Mouse (Mus musculus): ENCODE data around the gene Prmt8. TPM values are rescaled to one million over a fixed set of nuclear protein-coding genes. Genes with fewer than 3 reads are reported as not detected.

Prmt8 gene
- polyA plus RNA-seq (2016; fragmentation: Nextera tagmentation; extraction: Ambion mirVana), result 3.0 and 3.9 TPM in 2 replicates

DNA sequence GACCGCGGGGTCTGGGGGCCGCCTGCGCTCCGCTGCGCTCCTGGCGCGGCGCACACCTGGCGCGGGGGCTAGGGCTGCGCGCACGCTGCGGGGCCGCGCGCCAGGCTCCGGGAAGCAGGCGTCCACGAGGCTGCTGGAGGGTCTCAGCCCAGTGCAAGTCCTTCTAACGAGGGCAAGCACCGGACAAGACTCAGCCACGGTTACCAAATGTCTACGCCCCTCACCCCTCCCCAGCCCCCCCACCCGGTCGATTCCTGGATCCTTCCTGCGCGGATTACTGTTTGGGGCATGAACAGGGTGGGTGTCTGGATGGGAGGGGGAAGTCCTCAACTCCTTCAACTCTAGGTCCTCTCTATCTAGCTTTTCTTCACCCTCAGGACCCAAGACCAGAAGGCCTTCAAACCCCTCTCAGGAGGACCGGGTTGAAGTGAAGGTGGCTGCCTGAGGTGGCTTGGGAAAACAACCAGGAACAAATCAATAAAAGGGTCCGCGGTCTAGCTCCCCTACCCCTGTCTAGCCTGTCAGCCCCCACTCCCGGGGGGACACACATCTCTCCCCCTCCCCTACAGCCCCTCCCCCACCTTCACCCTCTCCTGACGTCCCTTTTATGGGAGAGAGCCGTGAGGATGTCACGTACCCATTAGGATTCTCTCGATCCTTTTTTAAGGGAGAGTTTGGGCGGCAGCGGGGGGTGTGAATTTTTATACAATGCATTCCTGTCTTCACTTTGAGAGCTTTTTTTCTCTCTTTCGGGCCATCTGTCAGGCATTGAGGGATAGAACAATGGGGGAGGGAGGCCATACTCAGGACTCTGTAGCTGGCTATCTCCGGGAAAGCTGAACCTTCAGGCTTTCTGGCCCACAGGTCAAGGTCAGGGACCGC, at the start of gene Prmt8:
Prmt8 (minus strand) TSS at position 198 of the 882 bp plus-strand sequence.
- Histone ChIP-seq H3K9me3 (no peaks in the 10 kb centered on the region), H3K4me3 (peak within 1 kb of the TSS; percentile 52), H3K4me2 (replicated peaks) (peak within 1 kb of the TSS; percentile 99), H3K9ac (peak within 1 kb of the TSS; percentile 53), H3K27ac (no peak within 1 kb of the TSS), H3K36me3 (no peaks in the 10 kb centered on the region), H3K27me3 (peaks cover 82% of the 10 kb centered on the region), H3K4me1 (peaks cover 27% of the 10 kb centered on the region)
- no peak for ATAC-seq (ENCODE audit: insufficient number of reproducible peaks, insufficient read depth, low FRiP score, low TSS enrichment)
- WGBS, result under 1% methylated on average over 36 of the region's 42 CpGs

DNA sequence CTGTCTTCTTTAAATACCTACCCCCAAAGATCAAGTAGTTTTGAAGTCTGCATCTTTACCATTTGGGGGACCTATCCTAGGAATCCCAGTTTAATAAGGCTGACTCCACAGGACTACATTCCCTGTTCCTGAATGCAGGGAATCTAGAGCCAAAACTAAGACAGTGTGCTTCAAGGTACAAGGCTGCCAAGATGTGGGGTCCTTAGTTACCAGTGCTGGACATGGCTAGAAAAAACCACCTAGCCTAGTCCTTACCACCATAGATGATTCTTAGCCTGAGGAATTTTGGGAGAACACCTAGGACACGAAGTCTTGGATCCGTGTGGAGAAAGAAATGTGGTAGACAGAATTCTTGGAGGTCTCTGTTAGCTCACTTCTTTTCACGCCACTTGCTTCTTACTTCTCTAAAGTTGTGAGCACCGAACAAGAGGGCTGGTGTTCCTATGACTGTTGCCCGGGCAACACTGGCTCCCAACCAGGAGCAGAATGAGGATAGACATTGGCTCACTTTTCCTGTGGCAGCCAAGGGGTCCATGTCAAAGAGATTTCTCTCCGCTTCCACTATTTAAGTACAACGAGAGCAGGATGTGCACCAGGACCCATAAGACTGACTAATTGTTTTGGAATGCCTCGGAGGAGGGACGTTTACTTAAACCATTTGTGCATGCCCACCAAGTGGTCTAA, 33.9 kb upstream of the Prmt8 start:
- Histone ChIP-seq H3K9ac (no peak overlapping the region), H3K27ac (no peak overlapping the region), H3K36me3 (no peaks in the 10 kb centered on the region), H3K27me3 (no peaks in the 10 kb centered on the region), H3K4me1 (no peaks in the 10 kb centered on the region), H3K4me2 (replicated peaks) (no peak overlapping the region), H3K9me3 (no peaks in the 10 kb centered on the region), H3K4me3 (no peak overlapping the region)
- 60% methylated on average over 9 of the region's 9 CpGs for WGBS
- ATAC-seq (ENCODE audit: insufficient number of reproducible peaks, insufficient read depth, low FRiP score, low TSS enrichment), result no peak

DNA sequence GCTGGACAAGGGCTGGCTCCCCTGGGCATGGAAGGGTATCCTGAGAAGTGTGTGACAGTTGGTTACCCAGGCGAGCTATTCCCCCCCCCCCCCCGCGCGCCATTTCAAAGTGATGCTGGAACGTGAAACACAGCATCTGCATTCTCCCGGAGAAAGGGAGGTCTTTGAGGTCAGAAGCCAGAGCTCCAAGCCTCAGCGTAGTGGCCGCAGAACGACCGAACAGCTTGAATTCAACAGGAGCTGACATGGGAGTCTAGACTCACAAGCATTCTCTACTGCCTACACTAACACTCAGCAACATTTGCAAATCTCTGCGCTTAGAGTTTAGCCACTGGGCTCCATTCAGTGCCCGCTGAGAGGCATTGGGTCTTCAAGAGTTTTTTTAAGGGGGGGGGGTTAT, 32.9 kb upstream of the Prmt8 start:
- Histone ChIP-seq H3K36me3 (no peaks in the 10 kb centered on the region), H3K4me1 (no peaks in the 10 kb centered on the region), H3K9me3 (no peaks in the 10 kb centered on the region), H3K27ac (no peak overlapping the region), H3K27me3 (no peaks in the 10 kb centered on the region), H3K4me2 (replicated peaks) (no peak overlapping the region), H3K9ac (no peak overlapping the region), H3K4me3 (no peak overlapping the region)
- WGBS, result 62% methylated on average over 12 of the region's 12 CpGs
- ATAC-seq (ENCODE audit: insufficient number of reproducible peaks, insufficient read depth, low FRiP score, low TSS enrichment), result no peak

DNA sequence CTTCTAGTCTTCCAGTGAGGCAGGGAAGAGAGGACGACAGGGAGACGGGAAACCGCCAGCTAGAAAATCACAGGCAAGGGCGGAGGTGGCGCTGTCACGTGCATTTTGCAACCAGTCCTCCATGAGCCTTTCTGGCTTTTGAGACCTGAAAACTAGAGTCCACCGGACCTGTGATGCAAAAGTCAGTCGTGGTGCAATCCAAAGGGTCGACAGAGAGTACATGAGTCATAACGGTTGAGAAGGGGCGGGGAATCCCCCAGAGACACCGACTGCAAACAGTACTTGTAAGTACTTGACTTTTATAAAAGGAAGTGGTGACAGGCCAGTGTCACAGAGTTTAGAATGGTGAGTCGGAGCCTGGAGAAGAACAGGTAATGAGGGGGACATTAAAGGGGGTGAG, 20.8 kb upstream of the Prmt8 start:
- no peak for ATAC-seq (ENCODE audit: insufficient number of reproducible peaks, insufficient read depth, low FRiP score, low TSS enrichment)
- H3K4me3 ChIP-seq, result no peak overlapping the region
- no peaks in the 10 kb centered on the region for H3K9me3 ChIP-seq
- no peaks in the 10 kb centered on the region for H3K4me1 ChIP-seq
- no peak overlapping the region for H3K4me2 ChIP-seq (replicated peaks)
- H3K27ac ChIP-seq, result no peak overlapping the region
- H3K36me3 ChIP-seq, result no peaks in the 10 kb centered on the region
- no peaks in the 10 kb centered on the region for H3K27me3 ChIP-seq
- 70% methylated on average over 13 of the region's 13 CpGs for WGBS
- no peak overlapping the region for H3K9ac ChIP-seq

DNA sequence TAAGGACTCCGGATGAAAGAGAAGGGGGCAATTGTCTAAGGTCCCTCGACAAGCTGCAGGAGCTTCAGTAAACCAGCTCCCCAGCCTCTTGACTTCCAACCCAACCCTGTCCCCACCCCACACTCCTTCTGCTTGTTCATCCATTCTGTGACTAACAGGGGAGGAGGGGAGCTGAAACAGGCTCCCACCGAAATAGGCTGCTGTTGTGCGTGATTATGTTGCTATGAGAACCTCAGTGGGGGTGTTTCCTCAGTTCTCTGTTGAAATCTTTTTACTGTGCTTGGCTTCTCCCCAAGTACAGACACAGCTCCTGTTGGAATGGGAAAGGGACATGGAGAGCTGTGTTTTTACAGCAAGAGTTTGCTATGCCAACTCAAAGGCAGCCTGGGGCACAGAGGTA, 1.5 kb upstream of the Prmt8 start:
- peaks cover 27% of the 10 kb centered on the region for H3K4me1 ChIP-seq
- H3K4me3 ChIP-seq, result no peak overlapping the region
- H3K36me3 ChIP-seq, result no peaks in the 10 kb centered on the region
- H3K27ac ChIP-seq, result no peak overlapping the region
- no peak overlapping the region for H3K9ac ChIP-seq
- 45% methylated on average over 4 of the region's 4 CpGs for WGBS
- no peak overlapping the region for H3K4me2 ChIP-seq (replicated peaks)
- no peaks in the 10 kb centered on the region for H3K9me3 ChIP-seq
- no peak for ATAC-seq (ENCODE audit: insufficient number of reproducible peaks, insufficient read depth, low FRiP score, low TSS enrichment)
- peaks cover 69% of the 10 kb centered on the region for H3K27me3 ChIP-seq

DNA sequence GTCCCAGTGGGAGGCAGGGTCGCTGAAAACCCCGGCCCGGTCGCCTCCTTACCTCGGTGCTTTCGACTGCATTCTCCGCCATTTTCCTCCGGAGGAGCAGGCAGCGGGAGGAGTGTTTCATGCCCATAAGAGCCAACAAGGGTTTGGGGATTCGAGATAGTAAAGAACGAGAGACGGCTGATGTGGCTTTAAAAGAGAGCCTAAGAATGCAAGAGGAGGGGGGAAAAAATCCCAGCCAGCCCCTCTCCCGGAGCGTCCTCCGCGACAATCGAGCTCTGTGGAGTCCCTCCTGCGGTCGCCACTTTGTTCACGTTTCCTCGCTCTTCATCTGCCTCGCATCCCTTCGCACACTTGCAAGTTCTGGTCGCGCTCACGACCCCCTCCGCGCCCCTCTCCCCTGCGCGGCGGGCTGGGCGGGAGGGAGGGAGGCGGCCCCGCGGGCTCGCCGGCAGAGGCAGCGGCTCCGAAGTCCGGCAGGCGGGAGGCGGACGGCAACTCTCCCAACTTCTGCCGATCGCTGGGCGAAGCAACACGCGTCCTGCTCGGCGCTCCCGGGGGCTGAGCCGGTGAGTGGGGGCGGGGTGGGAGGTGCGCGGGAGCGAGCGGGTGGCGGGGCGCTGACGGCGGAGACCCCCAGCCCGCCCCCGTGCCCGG, 524 bp downstream of the Prmt8 start:
- no peak for ATAC-seq (ENCODE audit: insufficient number of reproducible peaks, insufficient read depth, low FRiP score, low TSS enrichment)
- no peaks in the 10 kb centered on the region for H3K9me3 ChIP-seq
- H3K27ac ChIP-seq, result no peak overlapping the region
- H3K4me2 ChIP-seq (replicated peaks), result peak overlapping the region; percentile 99
- peaks cover 85% of the 10 kb centered on the region for H3K27me3 ChIP-seq
- WGBS, result under 1% methylated on average over 58 of the region's 64 CpGs
- peaks cover 27% of the 10 kb centered on the region for H3K4me1 ChIP-seq
- H3K4me3 ChIP-seq, result peak overlapping the region; percentile 52
- peak overlapping the region; percentile 53 for H3K9ac ChIP-seq
- H3K36me3 ChIP-seq, result no peaks in the 10 kb centered on the region

DNA sequence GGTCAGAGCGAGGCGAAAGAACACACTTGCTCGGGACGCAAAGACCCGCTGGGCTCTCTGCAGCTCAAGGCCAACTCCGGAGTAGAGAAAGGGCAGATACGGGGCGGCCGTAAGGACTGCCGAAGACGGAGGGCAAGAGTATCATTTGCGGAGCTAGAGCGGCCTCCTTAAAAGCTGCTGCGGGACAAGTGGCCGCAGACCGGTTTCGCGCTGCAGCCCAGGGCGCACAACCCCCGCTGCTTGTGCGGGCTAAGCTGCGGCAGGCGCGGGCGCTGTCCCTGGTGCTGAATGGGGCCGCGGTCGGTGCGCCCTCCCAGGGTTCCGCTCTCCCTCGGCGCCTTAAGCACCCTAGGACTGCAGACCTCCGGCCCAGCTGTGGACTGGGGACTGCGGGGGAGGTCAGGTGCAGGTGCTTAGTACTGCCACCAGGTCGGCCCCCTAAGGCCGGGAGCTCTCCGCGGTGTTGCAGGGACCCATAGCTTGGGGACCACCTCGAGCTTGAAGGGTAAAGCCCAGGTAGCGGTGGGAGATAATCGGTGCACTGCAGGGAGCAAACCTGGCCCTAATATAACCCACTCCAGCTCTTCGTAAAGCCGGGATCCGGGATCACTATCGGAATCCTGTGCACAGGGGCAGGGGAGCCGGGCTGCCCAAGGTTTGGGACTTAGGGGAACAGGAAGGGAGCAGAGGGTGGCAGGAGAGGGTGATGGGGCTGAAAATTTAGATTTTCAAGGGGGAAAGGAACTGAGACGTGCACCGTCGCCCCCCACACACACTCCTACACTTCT, 1.4 kb downstream of the Prmt8 start:
- Histone ChIP-seq H3K9ac (no peak overlapping the region), H3K27me3 (peaks cover 85% of the 10 kb centered on the region), H3K9me3 (no peaks in the 10 kb centered on the region), H3K27ac (no peak overlapping the region), H3K36me3 (no peaks in the 10 kb centered on the region), H3K4me3 (peak overlapping the region; percentile 52), H3K4me1 (peaks cover 27% of the 10 kb centered on the region), H3K4me2 (replicated peaks) (peak overlapping the region; percentile 99)
- peak; percentile 42; the same call in 1 of the 2 replicates for ATAC-seq (ENCODE audit: insufficient number of reproducible peaks, insufficient read depth, low FRiP score, low TSS enrichment)
- WGBS, result 1% methylated on average over 49 of the region's 49 CpGs

DNA sequence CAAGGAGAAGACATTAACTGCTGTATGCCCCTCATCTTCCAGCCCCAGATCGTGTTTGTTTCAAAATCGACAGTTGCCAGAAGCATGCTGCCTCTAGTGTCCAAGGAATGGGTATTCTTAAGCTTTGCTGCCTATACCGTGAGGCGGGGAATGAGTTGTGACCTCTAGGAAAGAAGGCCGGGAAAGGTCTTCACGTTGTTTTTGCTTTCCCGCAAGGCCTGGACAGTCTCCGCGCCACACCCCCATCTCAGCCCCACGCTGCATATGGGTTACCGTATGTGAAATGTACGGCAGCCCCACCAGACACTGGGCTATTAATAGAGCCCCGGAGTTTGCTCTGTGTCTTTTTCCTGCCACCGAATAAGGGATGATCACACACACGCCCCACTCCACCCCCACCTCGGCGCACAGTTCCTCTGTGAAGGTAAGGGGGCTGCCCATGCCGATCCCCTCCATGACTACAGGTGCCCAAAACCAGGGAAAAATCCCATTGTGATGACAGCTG, 2.0 kb downstream of the Prmt8 start:
- Histone ChIP-seq H3K36me3 (no peaks in the 10 kb centered on the region), H3K9ac (no peak overlapping the region), H3K27ac (no peak overlapping the region), H3K9me3 (no peaks in the 10 kb centered on the region), H3K27me3 (peaks cover 83% of the 10 kb centered on the region), H3K4me2 (replicated peaks) (peak overlapping the region; percentile 99), H3K4me3 (peak overlapping the region; percentile 52), H3K4me1 (peaks cover 27% of the 10 kb centered on the region)
- WGBS, result 3% methylated on average over 18 of the region's 18 CpGs
- ATAC-seq (ENCODE audit: insufficient number of reproducible peaks, insufficient read depth, low FRiP score, low TSS enrichment), result no peak

DNA sequence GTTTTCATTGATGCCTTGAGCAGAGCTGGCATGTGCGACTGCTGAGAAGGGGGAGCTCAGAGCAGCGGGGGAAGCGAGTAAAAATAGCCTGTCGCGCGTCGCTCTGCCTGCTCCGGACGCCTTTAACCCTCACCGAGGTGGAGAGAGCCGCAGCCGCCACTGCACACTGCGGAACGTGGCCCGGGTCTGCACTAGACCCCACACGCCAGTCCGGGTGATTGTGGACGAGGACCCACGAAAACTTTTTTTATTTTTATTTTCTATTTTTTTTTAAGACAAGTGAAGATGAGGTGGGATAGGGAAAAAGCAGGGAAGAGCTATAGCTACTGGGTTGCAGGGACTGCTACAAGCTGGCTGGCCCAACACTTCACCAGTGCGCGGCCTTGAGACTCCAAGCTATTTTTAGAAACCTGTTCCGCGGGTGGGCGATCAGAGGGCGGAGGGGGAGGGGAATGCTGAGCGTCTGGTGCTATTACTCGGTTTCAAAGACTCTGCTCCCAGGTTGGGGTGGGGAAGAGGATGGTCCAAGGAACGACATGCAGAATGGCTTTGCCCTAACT, 2.6 kb downstream of the Prmt8 start:
- H3K9me3 ChIP-seq, result no peaks in the 10 kb centered on the region
- H3K4me2 ChIP-seq (replicated peaks), result peak overlapping the region; percentile 99
- H3K36me3 ChIP-seq, result no peaks in the 10 kb centered on the region
- H3K9ac ChIP-seq, result no peak overlapping the region
- peaks cover 27% of the 10 kb centered on the region for H3K4me1 ChIP-seq
- peaks cover 78% of the 10 kb centered on the region for H3K27me3 ChIP-seq
- peak overlapping the region; percentile 52 for H3K4me3 ChIP-seq
- no peak overlapping the region for H3K27ac ChIP-seq
- ATAC-seq (ENCODE audit: insufficient number of reproducible peaks, insufficient read depth, low FRiP score, low TSS enrichment), result no peak
- WGBS, result under 1% methylated on average over 28 of the region's 28 CpGs

DNA sequence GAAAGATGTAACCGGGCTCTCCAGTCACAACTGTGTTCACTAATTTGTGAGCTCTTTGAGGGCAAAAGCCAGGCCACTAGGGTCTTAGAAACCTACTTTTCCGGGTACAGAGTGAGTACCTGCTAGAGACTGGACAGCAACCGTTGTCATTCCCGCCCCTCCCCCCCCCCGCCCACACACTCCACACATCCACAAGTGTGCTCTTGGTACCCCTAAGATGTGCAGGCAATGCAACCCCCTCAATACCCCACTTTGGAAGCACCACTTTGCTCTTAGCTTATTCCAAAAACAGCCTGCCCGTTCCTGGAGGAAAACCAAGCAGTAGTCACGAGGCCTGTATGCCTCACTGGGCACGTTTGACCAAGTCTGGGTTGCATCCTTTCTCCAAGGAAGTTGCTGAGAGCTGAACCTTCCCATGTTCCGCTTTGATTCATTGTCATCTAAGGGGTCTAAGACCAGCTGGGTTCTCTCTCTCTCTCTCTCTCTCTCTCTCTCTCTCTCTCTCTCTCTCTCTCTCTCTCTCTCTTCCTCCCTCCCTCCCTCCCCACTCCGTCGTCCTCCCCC, 3.1 kb downstream of the Prmt8 start:
- H3K27ac ChIP-seq, result no peak overlapping the region
- H3K9me3 ChIP-seq, result no peaks in the 10 kb centered on the region
- H3K4me2 ChIP-seq (replicated peaks), result peak overlapping the region; percentile 99
- no peaks in the 10 kb centered on the region for H3K36me3 ChIP-seq
- ATAC-seq (ENCODE audit: insufficient number of reproducible peaks, insufficient read depth, low FRiP score, low TSS enrichment), result no peak
- peaks cover 27% of the 10 kb centered on the region for H3K4me1 ChIP-seq
- H3K27me3 ChIP-seq, result peaks cover 72% of the 10 kb centered on the region
- H3K4me3 ChIP-seq, result peak overlapping the region; percentile 52; the same call in 1 of the 2 replicates
- 9% methylated on average over 9 of the region's 11 CpGs for WGBS
- no peak overlapping the region for H3K9ac ChIP-seq

Data from embryonic facial prominence, embryonic 12.5 days (tissue).